10 mouse cellular contexts compared by ENCODE assay signal in genomic region chr10:22357373-22357772, GRCm38 (mm10). TPM values are rescaled to one million over a fixed set of nuclear protein-coding genes. Genes with fewer than 3 reads are reported as not detected.
A peak's percentile ranks its signal among the peaks of the same experiment; 100 is the strongest.
DNase-seq lines count a peak whose midpoint lies in the region; ATAC-seq and TF ChIP-seq lines count a peak whose summit lies in the region.
"Not testable (repeated sequence)": the region's sequence is repeated elsewhere in the genome, so short reads cannot be mapped to it uniquely, and the experiment has no call there.
"Had no signal": no experiment of that assay in that cellular context is flagged by ENCODE, and none has a peak within 500 bp of the region (broad histone marks: within the 10 kb centered on the region; RNA-seq: fewer than 3 reads in every experiment).

No protein-coding gene starts in this region.

- H3K36me3 ChIP-seq in stomach, postnatal 0 days (ENCODE audit: control insufficient read depth, insufficient read depth, low read length), result not testable (repeated sequence)

- not testable (repeated sequence) for TF ChIP-seq EP300 in stomach, postnatal 0 days (optimal IDR thresholded peaks at IDR 0.05)

- not testable (repeated sequence) for H3K9me3 ChIP-seq in stomach, postnatal 0 days (ENCODE audit: control insufficient read depth, low read length)

- not testable (repeated sequence) for TF ChIP-seq CTCF in embryonic fibroblast, embryonic 13.5 days (IDR thresholded peaks at IDR 0.05; ENCODE audit: borderline replicate concordance, insufficient read depth, low read length); stomach, postnatal 0 days (IDR thresholded peaks at IDR 0.05; ENCODE audit: low read depth)

- not testable (repeated sequence) for DNase-seq in stomach, postnatal 0 days (ENCODE audit: low spot score)

- not testable (repeated sequence) for H3K4me2 ChIP-seq in stomach, postnatal 0 days (replicated peaks; ENCODE audit: low read depth)

- 79% methylated on average over 1 of the region's 1 CpGs for WGBS in stomach, postnatal 0 days

- not testable (repeated sequence) for H3K27me3 ChIP-seq in stomach, postnatal 0 days (ENCODE audit: control insufficient read depth, insufficient read depth, low read length)

- not testable (repeated sequence) for H3K4me1 ChIP-seq in embryonic fibroblast, embryonic 13.5 days (ENCODE audit: control insufficient read depth, insufficient read depth, low read length); stomach, postnatal 0 days (replicated peaks; ENCODE audit: control insufficient read depth, insufficient read depth)

- not testable (repeated sequence) for TF ChIP-seq POLR2A in embryonic fibroblast, embryonic 13.5 days (IDR thresholded peaks at IDR 0.05; ENCODE audit: low read depth, low read length)

- peak overlapping the region; percentile 40; the same call in 1 of the 2 replicates for H3K27ac ChIP-seq in embryonic fibroblast, embryonic 13.5 days (ENCODE audit: insufficient read depth, low read length)
- H3K27ac ChIP-seq in stomach, postnatal 0 days (replicated peaks), result not testable (repeated sequence)

- H3K9ac ChIP-seq in stomach, postnatal 0 days (ENCODE audit: low read length), result not testable (repeated sequence)

- H3K4me3 ChIP-seq in embryonic fibroblast, embryonic 13.5 days (ENCODE audit: insufficient read depth, low read length); stomach, postnatal 0 days (ENCODE audit: low read depth, low read length): not testable (repeated sequence)

- ATAC-seq in CD4-positive, CD25-positive, alpha-beta regulatory T cell, adult 4 months, result peak; percentile 26
- 0 out of 2 replicates have a peak, but pooled peaks have one; percentile 19 for ATAC-seq in granulocyte monocyte progenitor cell, adult 5-6 weeks (replicated peaks; ENCODE audit: poor library complexity, severe bottlenecking)
- 0 out of 2 replicates have a peak, but pooled peaks have one; percentile 35 for ATAC-seq in monocyte, adult 5-6 weeks (replicated peaks; ENCODE audit: insufficient number of reproducible peaks, low FRiP score, low TSS enrichment, poor library complexity, severe bottlenecking)
- ATAC-seq in stomach, postnatal 0 days (ENCODE audit: low FRiP score, low TSS enrichment), result peak; percentile 64; the same call in 1 of the 2 replicates

RNA-seq across cellular contexts. Expression of gene Raet1d, which starts 3.0 kb away (rescaled TPM):
- polyA plus RNA-seq in CD4-positive, CD25-positive, alpha-beta regulatory T cell, adult 4 months (2017; shearing (Covaris generic)), result under 1 TPM; 0.44 to 0.51 TPM
- polyA plus RNA-seq in embryonic fibroblast, embryonic 13.5 days (2011; ENCODE audit: insufficient read length, low read depth, missing spikeins), result 27.3 and 29.8 TPM in 2 replicates
- not detected in 2 replicates for total RNA-seq in granulocyte monocyte progenitor cell, adult 5-6 weeks (2014; fragmentation: Nextera tagmentation)
- total RNA-seq in granulocyte monocyte progenitor cell, adult 5-6 weeks (2017), result not detected in 2 replicates
- 1.2 TPM in 1 of 3 replicates, not detected in the others for total RNA-seq in monocyte, adult 5-6 weeks (2017)
- 0.97 and 1.5 TPM in 2 replicates for polyA plus RNA-seq in stomach, postnatal 0 days (2015; fragmentation: Nextera tagmentation; extraction: Ambion mirVana)
- total RNA-seq: adrenal gland, adult 18-20 months; adrenal gland, adult 8-10 months; adrenal gland, postnatal 36 days had no signal
- polyA plus RNA-seq: cerebellum, adult 2 months; erythroblast, embryonic 14.5 days had no signal

Comparison
In these comparisons a context has a peak if more than half of its experiments do, and no peak if none do; other contexts are left out.
1. RNA of gene Raet1d, which starts 3.0 kb away (polyA plus RNA-seq): 27.3 to 29.8 TPM in embryonic fibroblast, embryonic 13.5 days; 0.97 to 1.5 TPM in stomach, postnatal 0 days and 0.44 to 0.51 TPM in CD4-positive, CD25-positive, alpha-beta regulatory T cell, adult 4 months; every median in the first group is over 10 times any median in the second.
2. Peak in every context shown above with its lines, with median percentiles within 50 percentile points of each other: ATAC-seq.